Mouse (Mus musculus) midbrain, postnatal 0 days (tissue): Measurements from ENCODE around the gene Ssmem1. TPM values are rescaled to one million over a fixed set of nuclear protein-coding genes. Genes with fewer than 3 reads are reported as not detected.

Source experiments
- ATAC-seq: fragments of 200-750 bp; cut with Nextera tagmentation; 2 replicates; pipeline ENCODE4 v1.8.0; 2017; ENCODE audit warnings: moderate number of reproducible peaks, mild to moderate bottlenecking, moderate TSS enrichment, moderate library complexity; ENCODE audit not compliant: low FRiP score
- DNase-seq: peaks from one replicate; pipeline ENCODE4 v3.0.0-alpha.2; 2015; ENCODE audit warnings: low spot score
- H3K27ac ChIP-seq: fragments of 300-500 bp; sonication (generic); 2 replicates; pipeline ENCODE4 v1.5.1; 2014; ENCODE audit warnings: low read depth, mild to moderate bottlenecking, low read length, mixed read lengths
- H3K27me3 ChIP-seq: fragments of 300-500 bp; sonication (generic); 2 replicates; pipeline ENCODE4 v1.6.1; 2014; ENCODE audit warnings: low read length, control low read depth, mixed read lengths; ENCODE audit not compliant: insufficient read depth
- H3K36me3 ChIP-seq: fragments of 300-500 bp; sonication (generic); 2 replicates; pipeline ENCODE4 v1.6.1; 2014; ENCODE audit warnings: low read length, control low read depth, mixed read lengths; ENCODE audit not compliant: insufficient read depth
- H3K4me1 ChIP-seq: fragments of 300-500 bp; sonication (generic); 2 replicates; pipeline ENCODE4 v1.6.1; 2014; ENCODE audit warnings: mild to moderate bottlenecking, control low read depth, antibody characterized with exemption, low read length, mixed read lengths; ENCODE audit not compliant: insufficient read depth
- H3K4me2 ChIP-seq: fragments of 300-500 bp; sonication (generic); 2 replicates; pipeline ENCODE4 v1.6.1; 2014; ENCODE audit warnings: low read depth, mild to moderate bottlenecking, low read length, mixed read lengths; ENCODE audit not compliant: poor library complexity, severe bottlenecking
- H3K4me3 ChIP-seq: fragments of 300-500 bp; sonication (generic); 2 replicates; pipeline ENCODE4 v1.5.1; 2014; ENCODE audit warnings: low read depth, mild to moderate bottlenecking, low read length, moderate library complexity
- H3K9ac ChIP-seq: fragments of 300-500 bp; sonication (generic); replicated peaks from 2 replicates; pipeline ENCODE4 v1.6.1; 2014; ENCODE audit warnings: mild to moderate bottlenecking, low read length, moderate library complexity, mixed read lengths; ENCODE audit not compliant: poor library complexity, severe bottlenecking
- H3K9me3 ChIP-seq: fragments of 300-500 bp; sonication (generic); 2 replicates; pipeline ENCODE4 v1.6.1; 2016; ENCODE audit warnings: low read length, control low read depth
- CTCF ChIP-seq: IDR thresholded peaks from 2 replicates; pipeline ENCODE4 v1.5.1; 2016; ENCODE audit warnings: antibody characterized with exemption, mild to moderate bottlenecking
- WGBS: fragments of 180-500 bp; shearing (Covaris S2); extraction: QIAGEN DNeasy Blood & Tissue Kit; methylation state at CpG from one replicate; pipeline ENCODE4 v1.1.7; 2014; 5-methylcytosine and 5-hydroxymethylcytosine counted together
- polyA plus RNA-seq: library from polyadenylated mRNA; unstranded; fragments of >200 nt; fragmentation: Nextera tagmentation; extraction: Ambion mirVana; gene quantifications from 2 replicates; pipeline ENCODE4 v1.2.1, GENCODE M21; 2015
- total RNA-seq: library from RNA; depleted of rRNA; stranded (reverse); fragments of >200 nt; gene quantifications from 2 replicates; pipeline ENCODE4 v1.2.3, GENCODE M21; 2014

The Ssmem1 gene
- total and polyA plus RNA-seq, 2 experiments from 2014 or later = 0.19 TPM; not detected in 1

DNA sequence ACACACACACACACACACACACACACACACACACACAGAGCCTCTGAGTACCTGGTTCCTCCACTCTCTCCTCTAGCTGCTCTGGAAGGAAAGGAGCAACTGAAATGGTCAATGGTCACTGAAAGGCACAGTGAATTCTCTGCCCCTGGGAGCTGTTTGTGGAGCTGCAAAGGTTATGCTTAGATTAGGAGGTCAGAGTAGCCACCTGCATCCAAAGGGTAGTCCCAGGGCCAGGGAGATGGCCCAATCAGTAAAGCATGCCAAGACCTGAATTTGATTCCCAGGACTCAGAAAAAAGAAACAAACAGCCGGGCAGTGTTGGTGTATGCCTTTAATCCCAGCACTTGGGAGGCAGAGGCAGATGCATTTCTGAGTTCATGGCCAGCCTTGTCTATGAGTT, 41.6 kb upstream of the Ssmem1 start:
- no peak overlapping the region for H3K27ac ChIP-seq
- TF ChIP-seq CTCF = no peak
- H3K4me3 ChIP-seq = no peak overlapping the region
- ATAC-seq = no peak
- no peaks in the 10 kb centered on the region for H3K27me3 ChIP-seq
- H3K4me1 ChIP-seq = no peaks in the 10 kb centered on the region
- H3K4me2 ChIP-seq = no peak overlapping the region
- no peak overlapping the region for H3K9ac ChIP-seq
- WGBS = 79% methylated on average over 1 of the region's 1 CpGs
- H3K36me3 ChIP-seq = no peaks in the 10 kb centered on the region
- no peaks in the 10 kb centered on the region for H3K9me3 ChIP-seq
- DNase-seq = no peak

DNA sequence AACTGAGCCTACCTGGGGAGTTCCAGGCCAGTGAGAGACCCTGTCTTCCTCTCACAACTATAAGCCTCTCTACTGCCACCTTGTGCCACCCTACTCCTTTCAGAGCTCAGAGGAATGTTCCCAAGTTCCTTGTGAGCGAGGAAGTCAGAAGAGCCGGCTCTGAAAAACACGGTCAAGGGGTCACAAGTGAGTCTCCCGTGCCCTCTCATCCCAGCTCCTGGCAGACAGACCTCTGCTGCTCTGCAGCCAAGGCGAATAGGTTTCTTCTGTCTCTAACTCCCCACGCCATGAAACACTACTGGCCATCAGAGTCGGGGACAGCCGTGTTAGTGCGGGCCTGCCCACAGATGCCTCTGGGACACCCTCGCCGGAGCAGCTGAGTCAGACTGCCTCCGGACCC, 41.0 kb upstream of the Ssmem1 start:
- Histone ChIP-seq H3K4me3 (no peak overlapping the region), H3K4me1 (no peaks in the 10 kb centered on the region)

DNA sequence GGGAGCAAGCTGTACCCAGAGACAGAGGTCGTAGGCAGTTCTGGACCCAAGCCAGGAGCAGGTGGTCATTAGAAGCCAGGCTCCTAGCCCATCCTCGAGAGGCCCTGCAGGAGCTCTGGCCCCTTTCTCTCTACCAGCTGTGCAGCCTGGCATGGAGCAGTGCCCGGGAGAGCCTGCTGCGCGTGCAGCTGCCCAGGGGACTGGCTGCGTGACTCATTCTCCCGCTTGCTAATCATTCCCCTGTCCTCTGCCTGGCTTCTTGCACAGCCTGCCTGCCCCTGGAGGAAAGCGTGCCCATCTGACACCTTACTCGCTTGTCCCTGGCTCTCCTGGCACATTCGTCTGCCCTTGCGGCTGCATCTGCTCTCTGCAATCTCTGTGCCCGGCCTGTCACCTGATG, 40.3 kb upstream of the Ssmem1 start:
- no peak overlapping the region for H3K4me2 ChIP-seq
- DNase-seq = peak; percentile 61
- H3K9ac ChIP-seq = no peak overlapping the region; the same call in 1 of the 2 replicates
- no peaks in the 10 kb centered on the region for H3K27me3 ChIP-seq
- no peak for ATAC-seq
- no peaks in the 10 kb centered on the region for H3K9me3 ChIP-seq
- TF ChIP-seq CTCF = no peak
- no peaks in the 10 kb centered on the region for H3K36me3 ChIP-seq
- 54% methylated on average over 12 of the region's 12 CpGs for WGBS
- H3K4me1 ChIP-seq = no peaks in the 10 kb centered on the region
- H3K27ac ChIP-seq = peak overlapping the region; percentile 26; the same call in 1 of the 2 replicates
- H3K4me3 ChIP-seq = no peak overlapping the region

More for the DNA sequence above, 41.0 kb upstream of the Ssmem1 start:
- H3K27ac ChIP-seq = no peak overlapping the region
- H3K27me3 ChIP-seq = no peaks in the 10 kb centered on the region
- DNase-seq (peak; percentile 72), ATAC-seq (no peak)
- H3K4me2 ChIP-seq = no peak overlapping the region
- 54% methylated on average over 12 of the region's 12 CpGs for WGBS
- peak; percentile 70 for TF ChIP-seq CTCF
- no peaks in the 10 kb centered on the region for H3K36me3 ChIP-seq
- no peaks in the 10 kb centered on the region for H3K9me3 ChIP-seq
- no peak overlapping the region for H3K9ac ChIP-seq

DNA sequence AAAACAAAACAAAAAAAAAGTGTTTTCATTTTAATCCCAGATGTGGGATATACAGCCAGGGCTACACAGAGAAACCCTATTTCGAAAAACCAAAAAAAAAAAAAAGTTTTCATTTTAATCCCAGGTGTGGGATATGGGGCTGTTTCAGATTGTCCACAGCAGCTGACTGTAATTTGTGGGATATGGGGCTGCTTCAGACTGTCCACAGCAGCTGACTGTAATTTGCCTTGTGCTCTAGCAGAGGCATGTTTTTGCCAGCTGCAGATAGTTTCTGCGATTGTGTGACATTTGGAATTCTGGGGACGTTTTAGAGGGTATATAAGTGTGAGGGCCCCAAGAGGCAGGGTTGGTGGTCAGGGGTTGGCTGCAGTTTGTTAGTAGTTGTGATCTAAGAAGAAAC, 37.9 kb upstream of the Ssmem1 start:
- H3K4me2 ChIP-seq = no peak overlapping the region
- H3K9ac ChIP-seq = no peak overlapping the region
- no peak overlapping the region for H3K4me3 ChIP-seq
- H3K36me3 ChIP-seq = no peaks in the 10 kb centered on the region
- ATAC-seq = no peak
- H3K27ac ChIP-seq = no peak overlapping the region
- no peak for DNase-seq
- no peaks in the 10 kb centered on the region for H3K9me3 ChIP-seq
- no peak for TF ChIP-seq CTCF
- H3K4me1 ChIP-seq = no peaks in the 10 kb centered on the region
- H3K27me3 ChIP-seq = no peaks in the 10 kb centered on the region
- WGBS = 74% methylated on average over 3 of the region's 3 CpGs

DNA sequence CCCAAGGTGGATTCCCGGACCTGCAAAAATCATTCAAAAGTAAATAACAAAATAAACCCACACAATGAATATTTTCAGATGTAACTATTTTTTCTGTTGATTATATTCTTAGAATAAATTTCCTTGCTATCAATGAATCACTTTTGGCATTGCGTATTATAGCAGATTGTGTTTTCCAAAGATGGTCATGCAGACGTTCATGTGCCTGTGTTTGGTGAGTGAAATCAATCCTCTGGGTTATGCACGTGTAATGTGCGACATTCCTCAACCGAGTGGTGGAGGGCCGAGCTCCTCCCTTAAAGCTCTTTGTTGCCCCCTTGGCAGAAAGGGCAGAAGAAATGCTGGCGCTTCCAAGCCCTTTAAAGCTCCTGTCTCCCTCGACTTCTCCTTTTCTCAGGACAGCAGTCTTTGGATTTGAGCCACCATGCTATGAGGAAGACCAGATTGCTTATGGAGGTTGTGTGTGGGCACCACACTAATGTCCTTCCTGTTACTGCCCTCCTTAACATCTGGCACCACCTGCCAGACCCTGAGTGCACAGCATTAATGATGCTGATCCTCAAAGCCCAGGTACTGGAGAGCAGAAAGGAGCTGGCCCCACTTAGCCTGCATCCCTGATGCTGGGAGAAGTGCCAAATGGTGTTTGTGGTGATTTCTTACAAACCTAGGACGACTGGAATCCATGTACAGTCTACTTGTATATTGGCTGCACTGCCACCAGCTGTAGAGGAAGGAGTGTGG, 33.5 kb upstream of the Ssmem1 start:
- Histone ChIP-seq H3K27ac (no peak overlapping the region), H3K4me2 (no peak overlapping the region), H3K36me3 (peaks cover 8% of the 10 kb centered on the region), H3K9me3 (no peaks in the 10 kb centered on the region), H3K4me3 (no peak overlapping the region), H3K27me3 (no peaks in the 10 kb centered on the region), H3K9ac (no peak overlapping the region), H3K4me1 (no peaks in the 10 kb centered on the region)
- 79% methylated on average over 10 of the region's 10 CpGs for WGBS
- DNase-seq = no peak
- ATAC-seq = no peak
- no peak for TF ChIP-seq CTCF

DNA sequence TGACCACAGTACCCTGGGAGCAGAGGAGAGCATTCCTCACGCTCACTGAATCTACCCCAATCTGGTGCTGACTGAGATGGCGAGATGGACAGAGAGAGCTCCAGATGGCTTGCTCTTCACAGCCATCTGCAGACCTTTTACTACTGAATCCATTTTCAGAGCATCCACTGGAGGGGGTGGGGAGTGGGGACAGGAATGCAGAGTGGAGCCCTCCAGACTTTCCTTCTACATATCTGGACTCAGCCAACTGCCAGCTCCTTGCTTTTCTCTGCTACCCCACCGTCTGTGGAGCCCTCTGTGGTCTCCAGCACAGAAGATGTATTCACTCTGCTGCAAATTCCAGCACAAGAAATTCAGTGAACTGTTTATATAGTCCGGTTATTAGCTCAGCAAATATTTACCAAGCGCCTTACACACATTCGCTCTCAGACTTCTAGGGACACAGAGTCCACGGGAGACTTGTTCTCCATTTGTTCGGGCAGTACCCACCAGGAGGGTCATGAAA, 32.4 kb upstream of the Ssmem1 start:
- no peak overlapping the region for H3K4me2 ChIP-seq
- no peaks in the 10 kb centered on the region for H3K4me1 ChIP-seq
- H3K36me3 ChIP-seq = peaks cover 8% of the 10 kb centered on the region
- TF ChIP-seq CTCF = no peak
- H3K27ac ChIP-seq = no peak overlapping the region
- H3K9ac ChIP-seq = no peak overlapping the region; the same call in 1 of the 2 replicates
- no peak; the same call in 1 of the 2 replicates for ATAC-seq
- H3K4me3 ChIP-seq = no peak overlapping the region
- 86% methylated on average over 8 of the region's 8 CpGs for WGBS
- no peaks in the 10 kb centered on the region for H3K9me3 ChIP-seq
- peak; percentile 70 for DNase-seq
- H3K27me3 ChIP-seq = no peaks in the 10 kb centered on the region
